Mouse (Mus musculus) MEL (cell line): ENCODE measurements around the gene Pdlim4. TPM values are rescaled to one million over a fixed set of nuclear protein-coding genes. Genes with fewer than 3 reads are reported as not detected.

Experiments used
- DNase-seq: peaks from one replicate; pipeline ENCODE4 v3.0.0; 2011; ENCODE audit warnings: low read depth, low spot score
- H3K27ac ChIP-seq: 2 replicates; pipeline ENCODE4 v1.5.1; 2012; ENCODE audit warnings: low read depth, mild to moderate bottlenecking, control low read depth, low read length, moderate library complexity; ENCODE audit not compliant: control insufficient read depth
- H3K27me3 ChIP-seq, 2 experiments: fragments of 150-350 bp in 1 of 2; sonication (generic) in 1 of 2; 2 replicates each; pipeline ENCODE4 v1.6.1; 2012; ENCODE audit warnings: low read length in 2 of 2, mild to moderate bottlenecking in 2 of 2, improper control_type of control experiment in 1 of 2, moderate library complexity in 1 of 2; ENCODE audit not compliant: insufficient read depth in 2 of 2, control insufficient read depth in 1 of 2
- H3K36me3 ChIP-seq, 2 experiments: 2 replicates each; pipeline ENCODE4 v1.6.1; 2012 to 2014; ENCODE audit warnings: low read length in 2 of 2, improper control_type of control experiment in 1 of 2, inconsistent platforms in 1 of 2, mild to moderate bottlenecking in 1 of 2; ENCODE audit not compliant: insufficient read depth in 2 of 2, control insufficient read depth in 1 of 2
- H3K4me1 ChIP-seq, 2 experiments: fragments of 150-350 bp in 1 of 2; sonication (generic) in 1 of 2; 2 replicates each; pipeline ENCODE4 v1.6.1; 2012; ENCODE audit warnings: low read length in 2 of 2, improper control_type of control experiment in 1 of 2, mild to moderate bottlenecking in 1 of 2; ENCODE audit not compliant: insufficient read depth in 2 of 2, control insufficient read depth in 1 of 2
- H3K4me3 ChIP-seq, 2 experiments: fragments of 150-350 bp in 1 of 2; sonication (generic) in 1 of 2; 2 replicates each; pipeline ENCODE4 v1.5.1; 2012; ENCODE audit warnings: low read depth in 2 of 2, low read length in 2 of 2, mild to moderate bottlenecking in 2 of 2, moderate library complexity in 2 of 2, control low read depth in 1 of 2, improper control_type of control experiment in 1 of 2; ENCODE audit not compliant: control insufficient read depth in 1 of 2, insufficient read depth in 1 of 2
- H3K79me2 ChIP-seq: 2 replicates; pipeline ENCODE4 v1.6.1; 2012; ENCODE audit warnings: mild to moderate bottlenecking, low read length, moderate library complexity; ENCODE audit not compliant: control insufficient read depth, poor library complexity, insufficient read depth
- H3K9ac ChIP-seq: 2 replicates; pipeline ENCODE4 v1.6.1; 2012; ENCODE audit warnings: low read depth, mild to moderate bottlenecking, control low read depth, low read length, moderate library complexity; ENCODE audit not compliant: control insufficient read depth, poor library complexity, severe bottlenecking
- H3K9me3 ChIP-seq: fragments of 150-350 bp; sonication (generic); replicated peaks from 2 replicates; pipeline ENCODE4 v1.6.1; 2012; ENCODE audit warnings: mild to moderate bottlenecking, low read length, improper control_type of control experiment, moderate library complexity; ENCODE audit not compliant: insufficient read depth
- CHD1 ChIP-seq: IDR thresholded peaks from 2 replicates; pipeline ENCODE4 v1.6.1; 2012; ENCODE audit warnings: low read depth, mild to moderate bottlenecking, inconsistent platforms, low read length, improper control_type of control experiment
- CHD2 ChIP-seq: IDR thresholded peaks from 2 replicates; pipeline ENCODE4 v1.6.1; 2011; ENCODE audit warnings: low read length, improper control_type of control experiment
- CTCF ChIP-seq, 3 experiments: IDR thresholded peaks in 2 of 3; conservative IDR thresholded peaks in 1 of 3; 2 replicates each; pipeline ENCODE4 v1.5.1; 2011 to 2012; ENCODE audit warnings: low read length in 3 of 3, low read depth in 2 of 3, mild to moderate bottlenecking in 2 of 3, improper control_type of control experiment in 1 of 3, inconsistent platforms in 1 of 3, mixed read lengths in 1 of 3, moderate library complexity in 1 of 3; ENCODE audit not compliant: control insufficient read depth in 1 of 3, insufficient read depth in 1 of 3, poor library complexity in 1 of 3, severe bottlenecking in 1 of 3
- E2F4 ChIP-seq: IDR thresholded peaks from 2 replicates; pipeline ENCODE4 v1.6.1; 2011; ENCODE audit warnings: low read depth, low read length, improper control_type of control experiment, borderline replicate concordance
- GABPA ChIP-seq: IDR thresholded peaks from 2 replicates; pipeline ENCODE4 v1.6.1; 2012; ENCODE audit warnings: low read depth, mild to moderate bottlenecking, inconsistent platforms, low read length, improper control_type of control experiment, moderate library complexity
- GATA1 ChIP-seq: IDR thresholded peaks from 2 replicates; pipeline ENCODE4 v1.6.1; 2011; ENCODE audit warnings: low read depth, low read length, improper control_type of control experiment
- HCFC1 ChIP-seq: IDR thresholded peaks from 2 replicates; pipeline ENCODE4 v1.6.1; 2012; ENCODE audit warnings: low read depth, mild to moderate bottlenecking, inconsistent platforms, low read length, improper control_type of control experiment, moderate library complexity
- MAFK ChIP-seq: IDR thresholded peaks from 2 replicates; pipeline ENCODE4 v1.6.1; 2011; ENCODE audit warnings: low read depth, mild to moderate bottlenecking, low read length, improper control_type of control experiment, borderline replicate concordance
- MAZ ChIP-seq: IDR thresholded peaks from 2 replicates; pipeline ENCODE4 v1.6.1; 2012; ENCODE audit warnings: low read depth, mild to moderate bottlenecking, inconsistent platforms, low read length, improper control_type of control experiment
- NELFE ChIP-seq: IDR thresholded peaks from 2 replicates; pipeline ENCODE4 v1.6.1; 2011; ENCODE audit warnings: low read depth, low read length, improper control_type of control experiment
- NRF1 ChIP-seq: IDR thresholded peaks from 2 replicates; pipeline ENCODE4 v1.6.1; 2014; ENCODE audit warnings: low read depth, mild to moderate bottlenecking, inconsistent platforms, low read length, improper control_type of control experiment, moderate library complexity; ENCODE audit not compliant: poor library complexity, insufficient read depth, severe bottlenecking
- POLR2A ChIP-seq, 2 experiments: IDR thresholded peaks; 2 replicates each; pipeline ENCODE4 v1.6.1; 2011 to 2012; ENCODE audit warnings: low read length in 2 of 2, mild to moderate bottlenecking in 2 of 2, control low read depth in 1 of 2, improper control_type of control experiment in 1 of 2, low read depth in 1 of 2, moderate library complexity in 1 of 2; ENCODE audit not compliant: control insufficient read depth in 1 of 2, insufficient read depth in 1 of 2, poor library complexity in 1 of 2
- POLR2AphosphoS5 ChIP-seq: IDR thresholded peaks from 2 replicates; pipeline ENCODE4 v1.6.1; 2012; ENCODE audit warnings: low read depth, borderline replicate concordance, mild to moderate bottlenecking, inconsistent platforms, low read length, moderate library complexity, mixed read lengths
- SIN3A ChIP-seq: IDR thresholded peaks from 2 replicates; pipeline ENCODE4 v1.6.1; 2012; ENCODE audit warnings: low read length, improper control_type of control experiment, inconsistent platforms
- USF1 ChIP-seq: IDR thresholded peaks from 2 replicates; pipeline ENCODE4 v1.6.1; 2014; ENCODE audit warnings: low read depth, mild to moderate bottlenecking, inconsistent platforms, low read length, improper control_type of control experiment, moderate library complexity
- USF2 ChIP-seq, 2 experiments: IDR thresholded peaks; 2 replicates each; pipeline ENCODE4 v1.6.1; 2011 to 2012; ENCODE audit warnings: improper control_type of control experiment in 2 of 2, low read length in 2 of 2, borderline replicate concordance in 1 of 2, inconsistent platforms in 1 of 2, low read depth in 1 of 2, mild to moderate bottlenecking in 1 of 2; ENCODE audit not compliant: insufficient read depth in 1 of 2
- ZC3H11A ChIP-seq: IDR thresholded peaks from 2 replicates; pipeline ENCODE4 v1.6.1; 2012; ENCODE audit warnings: low read depth, mild to moderate bottlenecking, inconsistent platforms, low read length, improper control_type of control experiment
- ZKSCAN1 ChIP-seq: IDR thresholded peaks from 2 replicates; pipeline ENCODE4 v1.6.1; 2012; ENCODE audit warnings: low read depth, mild to moderate bottlenecking, inconsistent platforms, low read length, improper control_type of control experiment, moderate library complexity
- ZNF384 ChIP-seq: IDR thresholded peaks from 2 replicates; pipeline ENCODE4 v1.6.1; 2012; ENCODE audit warnings: low read depth, mild to moderate bottlenecking, inconsistent platforms, low read length, improper control_type of control experiment
- polyA plus RNA-seq, 2 experiments: library from polyadenylated mRNA; stranded (reverse) in 1 of 2; unstranded in 1 of 2; fragments of >175 nt in 1 of 2; fragments of >200 nt in 1 of 2; gene quantifications; 2 replicates each; pipeline versions ENCODE4 v1.2.1 to v1.2.4; 2012; ENCODE audit warnings: low replicate concordance in 2 of 2, low read depth in 1 of 2; ENCODE audit not compliant: insufficient read length in 2 of 2, insufficient read depth in 1 of 2, missing spikeins in 1 of 2
- total RNA-seq: library from RNA; depleted of rRNA; stranded (reverse); fragments of 300-350 nt; gene quantifications from 2 replicates; pipeline ENCODE4 v1.2.3, GENCODE M21; 2012

Gene Pdlim4
- total and polyA plus RNA-seq, 3 experiments, result 0.70 TPM; not detected in 2

- Histone ChIP-seq H3K36me3 (peaks cover 0 to 2% of the 10 kb centered on the region in 2 experiments; a peak in 2 of 4 replicates), H3K79me2 (no peaks in the 10 kb centered on the region; the same call in 1 of the 2 replicates), H3K9me3 (no peaks in the 10 kb centered on the region), H3K4me3 (no peak overlapping the region), H3K27ac (no peak overlapping the region), H3K4me1 (no peaks in the 10 kb centered on the region), H3K9ac (no peak overlapping the region), H3K27me3 (no peaks in the 10 kb centered on the region)
- TF ChIP-seq USF2 (IDR thresholded peaks at IDR 0.05; ENCODE audit: borderline replicate concordance in 1 of 2, insufficient read depth in 1 of 2, low read depth in 1 of 2, low read length in 2 of 2) (no peak), POLR2A (IDR thresholded peaks at IDR 0.05; ENCODE audit: control insufficient read depth in 1 of 2, insufficient read depth in 1 of 2, low read depth in 1 of 2, low read length in 2 of 2, poor library complexity in 1 of 2) (no peak), SIN3A (no peak), MAZ (no peak), CHD2 (no peak), POLR2AphosphoS5 (no peak), ZNF384 (no peak), ZC3H11A (no peak), MAFK (no peak), USF1 (no peak), CTCF (IDR thresholded peaks at IDR 0.05 in 2 of 3, conservative IDR thresholded peaks at IDR 0.05 in 1 of 3; ENCODE audit: control insufficient read depth in 1 of 3, insufficient read depth in 1 of 3, low read depth in 2 of 3, low read length in 3 of 3, poor library complexity in 1 of 3, severe bottlenecking in 1 of 3) (no peak), GATA1 (no peak), GABPA (no peak), NELFE (no peak), CHD1 (no peak), ZKSCAN1 (no peak), E2F4 (no peak), HCFC1 (no peak), NRF1 (no peak)
- no peak for DNase-seq
Measured at GRCm38 (mm10) chr11:54114746-54115145, 45.9 kb upstream of the Pdlim4 start.

GRCm38 (mm10) chr11:54113352-54113751 is 44.5 kb upstream of the Pdlim4 start:
- H3K4me3 ChIP-seq, result no peak overlapping the region
- no peaks in the 10 kb centered on the region for H3K27me3 ChIP-seq
- no peaks in the 10 kb centered on the region for H3K79me2 ChIP-seq
- TF ChIP-seq USF2 (IDR thresholded peaks at IDR 0.05; ENCODE audit: borderline replicate concordance in 1 of 2, insufficient read depth in 1 of 2, low read depth in 1 of 2, low read length in 2 of 2) (no peak), GATA1 (peak; percentile 43; the same call in 1 of the 2 replicates)
- no peaks in the 10 kb centered on the region for H3K9me3 ChIP-seq
- H3K36me3 ChIP-seq, result peaks cover 0 to 2% of the 10 kb centered on the region in 2 experiments; a peak in 2 of 4 replicates
- DNase-seq, result no peak
- no peaks in the 10 kb centered on the region for H3K4me1 ChIP-seq
- no peak overlapping the region for H3K9ac ChIP-seq
- H3K27ac ChIP-seq, result no peak overlapping the region
